Mouse (Mus musculus): ENCODE measurements around the gene Gna12.
A peak's percentile ranks its signal among the peaks of the same experiment; 100 is the strongest.

Gene Gna12

DNA sequence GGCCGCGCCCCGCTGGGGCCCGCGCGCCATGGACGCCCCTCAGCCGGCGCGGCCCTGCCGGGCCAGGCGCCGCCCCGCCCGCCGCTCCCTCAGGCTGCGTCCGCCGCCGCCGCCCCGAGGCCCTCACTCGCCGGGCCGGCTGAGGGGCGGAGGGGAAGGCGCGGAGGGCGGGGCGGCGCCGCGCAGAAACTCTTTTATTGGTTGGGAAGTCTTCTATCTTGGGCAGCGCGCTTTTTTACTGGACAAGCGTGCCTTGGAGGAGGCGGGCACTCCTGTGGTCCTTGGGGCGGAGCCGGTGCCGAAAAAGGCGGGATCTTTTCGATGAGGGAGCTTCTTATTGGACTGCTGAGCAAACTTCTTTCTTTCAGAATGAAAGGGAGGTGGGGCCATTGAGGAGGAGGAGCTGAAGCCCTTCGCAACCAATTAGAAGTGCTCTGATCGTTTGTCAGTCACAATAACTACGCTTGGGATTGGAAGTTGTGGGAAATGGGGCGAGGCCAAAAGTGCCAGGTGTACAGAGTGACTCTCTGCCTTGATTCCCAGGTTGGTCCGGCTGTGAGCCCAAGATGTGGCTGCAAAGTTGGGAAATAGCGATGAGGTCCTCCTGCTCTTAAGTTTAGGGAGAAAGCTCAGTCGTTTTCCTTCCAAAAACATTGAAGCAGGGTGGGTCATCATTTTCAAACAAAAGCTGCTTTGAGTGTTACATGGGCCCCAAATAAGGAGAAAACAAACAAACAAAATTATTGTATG lies at the start of gene Gna12:
Gna12 (minus strand) TSS at position 118 of the 750 bp plus-strand sequence.
- DNase-seq: peak; percentile 100

GRCm38 (mm10) chr5:140878644-140879043 lies 48.4 kb upstream of the Gna12 start:
- no peak for DNase-seq

GRCm38 (mm10) chr5:140873736-140874307 lies 43.6 kb upstream of the Gna12 start:
- DNase-seq: no peak

DNA sequence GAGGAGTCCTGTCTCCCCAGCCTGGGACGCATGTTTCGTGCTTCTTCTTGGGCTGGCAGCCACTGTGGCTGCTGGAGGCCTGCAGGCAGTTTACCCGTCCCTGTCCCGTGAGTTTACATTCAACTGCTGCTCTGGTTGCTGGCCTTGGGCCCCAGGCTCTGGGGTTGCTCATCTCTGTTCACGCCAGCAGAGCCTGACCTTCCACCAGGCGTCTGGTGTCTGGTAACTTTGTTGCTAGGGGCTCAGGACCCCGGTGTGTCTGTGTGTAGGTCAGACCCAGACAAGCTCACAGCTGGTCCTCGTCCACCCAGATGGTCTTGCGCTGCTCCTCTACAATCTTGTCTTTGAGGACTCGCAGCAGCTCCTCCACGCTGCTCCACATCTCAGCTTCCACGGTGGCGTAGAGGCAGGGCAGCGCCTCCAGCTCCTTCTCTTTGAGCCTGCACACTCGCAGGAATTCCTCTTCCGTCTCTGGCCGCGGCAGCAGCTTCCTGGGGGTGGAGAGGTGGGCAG lies 42.9 kb upstream of the Gna12 start:
- no peak for DNase-seq

GRCm38 (mm10) chr5:140872532-140873038 lies 42.4 kb upstream of the Gna12 start:
- DNase-seq: no peak

DNA sequence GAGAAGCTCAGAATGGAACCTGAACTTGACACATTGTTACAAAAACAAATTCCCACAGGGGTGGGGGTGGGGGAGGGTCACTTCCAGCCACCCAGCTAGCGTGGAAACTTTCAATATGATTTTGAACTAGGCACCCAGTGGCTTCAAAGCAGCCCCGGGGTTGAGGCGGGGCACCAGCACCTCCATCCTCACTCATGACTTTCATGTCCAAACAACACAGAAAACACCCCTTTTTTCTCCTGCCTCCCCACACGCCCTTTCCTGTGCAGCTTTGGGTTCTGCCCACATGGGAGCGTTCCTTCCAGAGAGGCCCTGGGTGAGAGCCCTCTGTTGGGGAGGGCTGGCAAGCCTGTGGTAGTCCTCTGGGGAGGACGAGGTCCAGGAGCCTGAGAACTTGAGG lies 41.0 kb upstream of the Gna12 start:
- DNase-seq: no peak

- no peak for DNase-seq
Measured at GRCm38 (mm10) chr5:140869034-140869433, 38.8 kb upstream of the Gna12 start.

- DNase-seq: no peak
Measured at GRCm38 (mm10) chr5:140859730-140860129, 29.5 kb upstream of the Gna12 start.

- no peak for DNase-seq
Measured at GRCm38 (mm10) chr5:140858335-140858734, 28.1 kb upstream of the Gna12 start.

DNA sequence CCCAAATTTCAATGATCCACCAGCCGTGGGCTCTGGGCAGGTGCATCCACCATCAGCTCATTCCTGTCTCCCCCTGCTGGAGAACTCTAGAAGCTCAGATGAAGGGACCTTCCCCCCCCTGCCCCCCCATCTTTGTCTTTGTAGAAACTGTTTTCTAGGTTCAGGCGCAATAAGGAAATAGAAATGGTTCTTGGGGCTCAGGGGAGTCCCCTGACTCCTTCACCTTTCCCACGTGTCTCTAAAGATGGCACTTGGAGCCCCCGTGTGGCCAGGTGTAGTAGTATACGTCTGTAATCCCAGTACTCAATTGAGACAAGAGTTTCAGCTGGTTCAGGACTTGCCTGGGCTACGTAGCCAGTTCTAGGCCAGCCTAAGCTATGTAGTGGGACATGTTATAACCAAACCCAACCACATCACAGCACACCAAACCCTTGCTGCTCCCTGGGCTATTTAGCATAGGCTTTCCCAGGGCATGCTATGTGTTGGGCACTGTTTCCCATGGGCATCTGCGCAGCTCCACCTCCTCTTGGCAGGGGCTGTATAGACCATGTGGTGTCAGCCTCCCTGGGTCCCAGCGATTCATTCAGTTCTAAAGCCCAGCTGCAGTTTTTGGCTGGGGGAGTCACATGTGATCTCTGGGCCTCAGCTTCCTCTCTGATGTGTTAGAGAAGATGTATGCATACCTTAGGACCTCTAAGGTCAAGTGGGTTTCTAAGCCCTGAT lies 27.4 kb upstream of the Gna12 start:
- no peak for DNase-seq

- DNase-seq: no peak
Measured at GRCm38 (mm10) chr5:140855909-140856530, 25.8 kb upstream of the Gna12 start.

GRCm38 (mm10) chr5:140854700-140855099 lies 24.5 kb upstream of the Gna12 start:
- DNase-seq: no peak

DNA sequence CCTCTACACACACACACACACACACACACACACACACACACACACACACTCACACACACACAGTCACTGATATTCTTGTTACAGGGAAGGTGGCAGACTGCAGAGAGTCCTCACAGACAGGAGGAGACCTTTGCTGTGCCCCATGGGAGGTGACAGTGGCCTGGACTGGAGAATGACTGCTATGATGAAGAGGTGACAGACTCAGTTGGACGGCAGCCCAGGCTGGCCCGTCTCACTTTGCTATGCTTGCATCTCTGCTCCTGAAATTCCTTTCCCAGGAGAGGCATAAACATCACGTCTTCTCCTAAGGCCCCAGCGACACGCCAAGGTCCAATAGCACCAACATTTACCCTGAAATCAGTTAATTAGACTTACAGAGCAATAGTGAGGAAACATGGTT lies 23.5 kb upstream of the Gna12 start:
- DNase-seq: no peak

DNA sequence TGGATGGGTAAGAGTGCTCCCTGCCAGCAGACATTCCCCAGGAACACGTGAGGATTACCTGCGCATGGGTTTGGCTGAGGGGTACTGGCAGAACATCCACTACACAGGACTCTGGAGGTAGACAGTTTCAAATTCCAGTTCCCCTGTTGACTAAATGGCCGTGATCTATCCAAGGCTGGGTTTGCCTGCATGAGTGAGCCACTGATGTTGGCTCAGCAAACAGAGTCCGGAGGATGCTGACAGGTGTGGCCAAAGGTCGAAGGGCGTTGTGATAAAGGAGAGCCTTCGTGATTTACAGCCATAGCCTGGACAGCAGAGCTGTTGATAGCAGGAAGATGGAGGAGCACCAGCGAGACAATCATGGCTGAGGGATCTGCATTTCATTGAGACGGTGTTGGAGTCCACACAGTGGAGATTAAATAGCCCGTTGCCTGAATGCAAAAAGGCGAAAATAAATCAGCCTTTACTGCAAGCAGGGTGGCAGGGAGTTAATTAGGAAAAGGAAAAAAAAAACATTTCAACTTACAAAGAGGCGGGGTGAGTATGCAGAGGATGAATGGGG lies 22.3 kb upstream of the Gna12 start:
- DNase-seq: no peak

DNA sequence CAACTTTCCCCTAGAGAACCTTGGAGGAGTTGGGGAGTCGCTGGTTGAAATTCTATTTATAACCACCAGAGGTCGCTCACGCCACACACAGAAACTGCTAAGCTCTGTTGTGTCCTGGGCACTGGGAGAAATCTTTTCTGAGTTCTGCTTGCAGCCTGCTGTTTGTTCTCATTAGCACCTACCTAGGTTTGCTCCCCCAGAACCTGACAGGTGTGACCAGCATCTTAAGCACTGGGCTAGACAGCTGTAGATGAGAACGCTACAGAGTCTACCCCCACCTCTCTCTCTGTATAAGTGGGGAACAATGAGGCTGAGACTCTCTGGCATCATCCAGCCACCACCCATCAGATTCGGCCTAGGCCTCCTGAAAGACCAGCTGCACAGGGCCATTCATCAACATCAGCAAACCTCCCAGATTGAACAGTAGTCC lies 17.1 kb upstream of the Gna12 start:
- DNase-seq: peak; percentile 89

- peak; percentile 97 for DNase-seq
Measured at GRCm38 (mm10) chr5:140841942-140842341, 11.7 kb upstream of the Gna12 start.

DNA sequence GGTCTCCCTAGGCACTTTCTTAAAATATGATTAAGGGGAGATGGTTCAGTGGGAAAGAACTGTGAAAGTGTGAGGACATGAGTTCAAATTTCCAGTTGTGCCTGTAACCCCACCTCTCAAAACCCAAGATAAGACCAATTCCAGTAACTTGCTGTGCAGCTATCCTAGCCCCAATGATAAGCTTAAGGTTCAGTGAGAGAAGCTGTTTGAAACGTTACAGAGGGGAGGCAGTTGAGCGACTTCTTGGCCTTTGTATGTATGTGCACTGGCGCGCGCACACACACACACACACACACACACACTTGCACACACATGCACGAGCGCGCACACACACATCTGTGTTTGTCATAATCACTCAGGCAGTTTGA lies 817 bp upstream of the Gna12 start:
- DNase-seq: no peak

- DNase-seq: peak; percentile 97
Measured at GRCm38 (mm10) chr5:140829911-140830294, 328 bp downstream of the Gna12 start.

- DNase-seq: peak; percentile 93
Measured at GRCm38 (mm10) chr5:140829081-140829910, 935 bp downstream of the Gna12 start.

DNA sequence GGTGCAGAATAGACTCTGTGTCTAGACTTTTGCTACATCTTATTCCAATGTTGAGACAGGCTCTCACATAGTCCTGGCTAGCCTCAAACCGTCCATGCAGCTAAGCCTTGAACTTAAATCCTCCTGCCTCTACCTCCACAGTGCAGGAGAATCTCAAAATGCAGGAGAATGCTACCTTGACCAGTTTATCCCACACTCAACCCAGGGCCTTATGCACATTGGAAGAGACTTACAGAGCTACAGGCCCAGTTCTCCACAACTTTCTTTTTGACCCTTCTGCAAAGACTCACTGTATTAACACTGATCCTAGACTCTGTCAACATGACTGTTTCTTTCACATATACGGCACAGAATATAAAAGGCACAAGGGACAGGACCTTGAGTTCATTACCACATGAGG lies 1.9 kb downstream of the Gna12 start:
- peak; percentile 87 for DNase-seq

DNA sequence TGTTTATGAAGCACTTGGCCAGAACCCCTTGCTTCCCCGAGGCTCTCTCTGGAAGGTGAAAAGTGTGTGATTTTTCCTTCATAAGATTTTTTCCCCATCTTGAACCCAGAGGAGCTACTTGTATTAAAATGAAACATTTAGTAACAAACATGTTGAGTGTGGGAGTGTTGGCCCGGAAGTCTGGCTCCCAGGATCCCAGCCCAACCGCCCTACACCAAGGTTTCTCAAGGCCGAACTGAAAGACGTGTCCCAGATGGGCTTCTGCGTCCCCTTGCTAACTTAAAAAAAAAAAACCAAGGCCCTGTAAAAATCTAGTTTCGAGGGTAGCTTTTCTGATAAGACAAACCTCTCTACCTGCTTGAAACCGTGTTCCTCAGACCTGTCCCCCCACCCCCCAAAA lies 2.3 kb downstream of the Gna12 start:
- peak; percentile 95 for DNase-seq

GRCm38 (mm10) chr5:140827413-140827812 lies 2.8 kb downstream of the Gna12 start:
- DNase-seq: peak; percentile 84
